Mouse (Mus musculus) embryo, embryonic 11.5 days (tissue): ENCODE results near the gene Fcmr.

Experiments
- DNase-seq: peaks from one replicate; pipeline ENCODE4 v3.0.0-alpha.2; 2012; ENCODE audit warnings: low read depth, low spot score

Fcmr gene

DNA sequence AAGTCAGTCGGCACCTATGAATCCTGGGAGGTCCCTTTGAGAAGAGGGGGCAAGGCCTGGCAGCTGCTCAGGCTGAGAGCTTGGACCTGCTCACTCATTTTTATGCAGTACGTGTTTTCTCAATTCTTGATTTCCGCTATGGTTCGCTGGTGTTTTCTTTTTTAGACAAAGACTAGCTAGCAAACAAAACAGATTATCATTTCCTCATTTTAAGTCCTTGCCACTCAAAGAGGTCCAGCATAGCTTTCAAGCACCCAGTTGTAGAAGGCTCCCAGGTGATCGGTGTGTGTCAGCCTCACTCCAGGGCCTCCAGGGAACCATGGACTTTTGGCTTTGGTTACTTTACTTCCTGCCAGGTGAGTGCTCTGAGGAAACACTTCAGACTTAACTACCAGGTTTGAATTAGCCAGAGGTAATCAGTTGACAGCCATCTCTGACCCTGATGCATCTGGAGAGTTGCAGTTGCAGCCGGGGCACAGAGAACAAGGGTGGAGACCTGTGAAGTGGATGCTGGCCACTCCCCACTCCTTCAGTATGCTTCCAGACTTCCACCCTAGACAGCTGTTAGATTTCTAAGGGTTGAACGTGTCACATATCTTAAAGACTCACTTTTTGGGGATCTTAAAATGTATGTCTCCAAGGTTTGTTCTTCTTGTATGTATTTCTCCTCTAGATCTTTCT is at the start of gene Fcmr:
Gene Fcmr, plus strand, starts transcription at position 129 of the 681 bp plus-strand sequence.
- no peak for DNase-seq

DNA sequence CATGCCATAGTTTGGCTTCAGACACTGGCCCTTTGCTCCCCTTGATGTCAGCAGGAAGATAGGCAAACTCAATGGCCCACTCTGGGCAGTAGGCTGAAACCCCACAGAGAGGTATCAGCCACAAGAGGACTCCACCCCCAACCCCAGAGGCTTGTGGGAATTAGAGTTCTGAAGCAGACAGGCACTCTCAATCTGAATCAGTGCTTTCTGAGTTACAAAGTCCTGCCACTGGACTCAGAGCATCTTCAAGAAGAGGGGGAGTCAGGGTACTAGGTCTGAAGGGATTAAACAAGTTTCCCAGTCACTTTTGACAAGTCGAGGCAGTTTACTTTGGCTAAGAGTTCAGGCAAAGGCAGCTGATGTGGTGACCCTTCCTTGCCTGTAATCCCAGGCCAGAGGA is 45.7 kb upstream of the Fcmr start:
- no peak for DNase-seq

DNA sequence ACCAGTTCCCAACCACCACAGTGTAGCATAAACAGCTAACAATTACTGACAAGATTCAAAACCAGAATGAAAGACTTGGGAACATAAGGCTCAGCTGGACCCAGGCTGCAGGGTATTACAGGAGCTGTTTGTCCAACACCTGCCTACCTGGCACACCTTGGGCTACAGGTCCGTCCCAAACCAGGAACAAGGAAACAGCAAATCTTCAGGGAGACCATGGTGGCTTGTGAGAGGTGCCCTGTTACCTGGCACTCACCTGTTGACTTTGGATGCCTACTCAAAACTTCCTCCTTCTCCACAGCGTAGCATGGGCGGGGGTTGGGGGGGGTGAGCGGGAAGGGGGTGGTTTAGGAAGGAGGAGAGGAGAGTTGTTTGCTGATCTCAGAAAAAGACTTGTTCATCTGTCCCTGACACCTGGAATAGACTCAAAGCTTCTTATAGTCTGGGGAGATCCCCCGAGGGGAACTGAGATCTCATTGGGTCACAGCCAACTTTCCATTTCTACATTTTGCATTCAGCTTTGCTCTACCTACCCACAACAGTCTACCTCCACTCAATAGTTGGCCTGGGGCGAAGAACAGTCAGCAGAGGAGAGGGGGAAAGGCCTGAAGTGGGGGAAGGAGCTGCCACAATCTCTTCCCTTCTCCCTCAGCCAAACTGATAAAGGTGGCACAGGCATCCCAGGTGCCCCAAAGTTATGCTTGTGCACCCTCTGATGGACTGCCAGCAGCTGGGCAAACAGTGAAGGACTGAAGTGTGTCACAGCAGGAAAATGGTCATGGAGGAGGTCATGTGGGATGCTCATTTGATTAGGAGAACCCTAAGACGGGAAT is 44.9 kb upstream of the Fcmr start:
- no peak for DNase-seq

DNA sequence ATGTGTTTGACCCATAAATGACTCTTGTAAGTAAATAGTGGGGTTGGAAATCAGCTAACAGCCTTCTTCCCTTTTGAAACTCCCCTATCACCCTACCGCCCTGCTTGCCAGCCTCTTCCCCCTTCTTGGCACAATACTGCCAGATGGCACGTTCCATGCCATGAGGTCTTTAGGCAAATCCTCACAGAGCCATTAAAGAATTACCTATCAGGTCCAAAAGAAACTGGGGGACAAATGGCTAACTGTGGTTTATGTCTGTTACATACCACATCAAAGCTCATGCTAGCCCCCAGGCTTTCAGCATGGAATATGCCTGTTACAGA is 44.4 kb upstream of the Fcmr start:
- no peak for DNase-seq

DNA sequence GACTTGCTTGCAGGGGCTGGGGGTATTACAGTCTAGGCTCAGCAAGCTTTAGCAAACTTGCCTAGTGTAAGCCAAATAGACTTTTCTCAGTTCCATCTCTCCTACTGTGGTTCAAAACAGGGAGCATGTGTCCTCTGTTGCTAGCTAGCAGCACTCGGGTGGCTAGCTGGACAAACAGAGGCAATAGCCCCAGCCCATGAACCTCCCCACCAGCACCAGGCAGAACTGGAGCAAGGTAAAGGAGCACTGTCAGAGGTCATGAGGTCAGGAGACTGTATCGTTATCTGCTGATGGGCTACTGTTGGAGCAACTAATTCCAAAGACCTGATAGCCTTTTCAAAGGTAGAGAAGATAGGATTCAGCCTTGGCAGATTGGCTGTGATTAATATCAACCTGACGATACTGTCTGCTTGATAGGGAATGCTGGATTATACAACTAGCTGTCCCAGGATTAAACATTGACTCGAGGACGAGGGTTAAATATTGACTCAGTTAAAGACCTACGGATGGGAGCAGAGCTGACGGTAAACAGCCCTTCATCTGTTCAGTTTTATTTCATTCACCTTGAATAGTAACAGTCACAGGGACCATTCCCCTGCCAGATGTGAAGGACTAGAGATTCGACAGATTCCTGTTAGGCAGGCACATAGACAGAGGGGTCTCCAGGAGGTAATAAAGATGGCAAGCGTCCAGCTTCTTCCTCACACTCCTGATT is 43.4 kb upstream of the Fcmr start:
- no peak for DNase-seq

DNA sequence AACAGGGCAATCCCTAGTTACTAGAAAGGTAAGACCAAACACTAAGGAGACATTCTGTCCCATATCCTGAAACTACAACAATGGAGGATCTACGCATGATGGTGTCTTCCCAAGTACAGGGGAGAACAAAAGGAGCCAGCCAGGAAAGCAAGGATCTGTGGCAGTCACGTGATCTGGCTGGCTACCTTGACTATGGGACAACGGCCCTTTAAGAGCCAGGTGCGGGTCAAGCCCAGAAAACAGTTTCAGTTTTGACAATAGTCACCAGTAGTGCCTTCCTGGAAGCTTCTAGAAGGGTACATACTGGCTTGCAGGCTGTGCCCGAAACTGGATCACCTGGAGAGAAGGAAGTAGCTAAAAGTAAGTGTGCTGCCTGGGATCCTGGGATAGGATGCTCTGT is 39.0 kb upstream of the Fcmr start, which contains the start of gene Pigr:
Gene Pigr, plus strand, starts transcription at position 237 of the 400 bp plus-strand sequence.
- no peak for DNase-seq

DNA sequence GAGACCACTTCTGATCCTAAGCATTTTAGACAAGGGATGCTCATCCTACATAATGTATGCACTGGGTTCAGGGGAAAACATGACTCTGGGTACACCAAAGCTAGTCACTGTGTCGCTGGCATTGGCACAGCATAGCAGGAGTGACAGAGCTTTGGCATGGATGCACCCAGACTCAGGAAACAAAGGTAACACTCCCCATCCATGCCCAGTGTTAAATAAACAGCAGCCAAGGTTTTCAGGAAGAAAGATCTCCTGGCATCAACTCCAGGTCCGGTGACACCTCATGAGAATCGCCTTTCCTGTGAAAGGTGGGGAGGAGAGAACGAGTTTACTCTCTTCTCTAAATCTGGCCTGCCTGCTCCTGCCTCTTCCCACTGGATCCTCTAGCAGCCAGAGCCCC is 36.8 kb upstream of the Fcmr start:
- no peak for DNase-seq

DNA sequence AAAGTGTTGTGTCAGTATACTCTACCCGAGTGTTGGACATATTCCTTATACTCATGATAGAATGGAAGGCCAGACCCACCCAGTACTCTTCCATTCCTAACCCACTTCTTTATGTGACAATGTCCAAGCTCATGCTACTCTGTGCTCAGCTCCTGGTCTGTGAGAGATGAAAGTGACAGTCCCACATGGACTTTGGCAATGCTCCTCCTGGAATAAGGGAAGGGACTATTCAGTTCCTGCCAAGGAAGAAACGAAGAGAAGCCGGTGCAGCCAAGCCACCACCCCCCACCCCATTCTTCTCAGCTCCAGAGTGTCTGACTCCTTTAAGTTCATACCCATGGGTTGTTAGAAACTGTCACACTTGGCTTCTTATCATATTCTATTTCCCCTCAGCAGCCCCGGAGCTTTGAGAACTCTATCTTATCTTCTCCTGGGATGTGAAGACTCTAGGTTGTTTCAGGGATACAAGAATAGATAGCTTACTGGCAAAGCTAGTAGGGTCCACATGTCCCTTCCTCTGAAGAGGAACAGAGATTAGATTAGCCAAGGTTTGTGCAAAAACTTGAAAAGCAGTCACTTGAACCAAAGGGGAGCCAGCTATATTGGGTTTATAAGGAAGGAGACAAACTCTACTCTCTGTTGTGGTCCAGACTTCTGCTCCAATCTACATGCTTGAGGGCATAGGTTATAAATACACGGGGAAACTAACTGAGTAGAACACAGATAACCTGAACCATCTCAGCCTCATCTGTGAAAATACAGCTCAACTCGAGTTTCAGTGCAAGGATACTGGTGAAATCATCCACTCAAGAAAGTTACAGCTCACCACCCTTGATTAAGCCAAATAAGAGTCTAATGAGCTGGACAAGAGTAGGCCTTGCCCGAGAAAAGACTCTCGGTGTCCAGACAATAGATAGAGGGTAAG is 35.3 kb upstream of the Fcmr start:
- no peak for DNase-seq

DNA sequence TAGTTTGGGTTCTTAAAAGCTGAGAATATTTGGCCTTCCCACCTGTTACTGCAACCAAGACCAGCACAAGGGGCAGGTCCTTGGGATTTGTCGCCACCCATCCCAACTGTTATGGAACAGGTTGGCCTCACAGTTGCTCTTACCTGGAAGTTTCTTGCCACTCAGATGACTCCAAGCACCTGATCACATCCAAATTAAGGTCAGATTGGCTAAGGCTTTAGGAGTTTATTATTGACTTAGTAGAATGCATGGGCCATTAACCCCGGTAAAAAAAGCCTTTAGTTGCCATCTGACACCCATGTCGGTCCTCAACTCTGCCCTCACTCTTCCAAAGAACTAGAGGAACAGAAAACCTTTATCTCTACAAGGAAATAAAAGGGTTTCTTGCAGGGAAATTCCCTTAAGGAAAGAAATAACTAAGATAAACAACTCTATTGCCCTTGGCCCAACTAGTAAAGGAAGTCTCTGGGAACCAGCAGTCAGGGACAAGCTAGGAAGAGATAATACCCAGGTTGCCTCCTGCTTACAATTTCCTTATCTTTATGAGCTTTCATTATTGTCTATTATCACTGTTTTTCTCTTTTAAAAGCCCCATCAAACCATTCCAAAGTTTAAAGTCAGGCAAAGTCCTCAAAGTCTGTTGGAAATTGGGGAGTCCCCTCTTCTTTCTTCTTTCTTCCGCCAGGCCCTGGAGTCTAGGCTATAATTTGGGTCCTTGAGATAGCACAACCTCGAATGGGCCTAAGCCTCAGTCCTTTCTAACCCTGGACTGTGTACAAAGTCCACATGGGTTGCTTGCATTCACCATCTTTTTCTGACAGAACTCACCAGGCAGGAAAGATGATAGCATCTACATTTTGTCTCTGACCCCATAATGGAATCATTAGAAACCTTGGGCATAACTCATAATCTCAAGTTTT is 33.0 kb upstream of the Fcmr start:
- DNase-seq, result no peak

DNA sequence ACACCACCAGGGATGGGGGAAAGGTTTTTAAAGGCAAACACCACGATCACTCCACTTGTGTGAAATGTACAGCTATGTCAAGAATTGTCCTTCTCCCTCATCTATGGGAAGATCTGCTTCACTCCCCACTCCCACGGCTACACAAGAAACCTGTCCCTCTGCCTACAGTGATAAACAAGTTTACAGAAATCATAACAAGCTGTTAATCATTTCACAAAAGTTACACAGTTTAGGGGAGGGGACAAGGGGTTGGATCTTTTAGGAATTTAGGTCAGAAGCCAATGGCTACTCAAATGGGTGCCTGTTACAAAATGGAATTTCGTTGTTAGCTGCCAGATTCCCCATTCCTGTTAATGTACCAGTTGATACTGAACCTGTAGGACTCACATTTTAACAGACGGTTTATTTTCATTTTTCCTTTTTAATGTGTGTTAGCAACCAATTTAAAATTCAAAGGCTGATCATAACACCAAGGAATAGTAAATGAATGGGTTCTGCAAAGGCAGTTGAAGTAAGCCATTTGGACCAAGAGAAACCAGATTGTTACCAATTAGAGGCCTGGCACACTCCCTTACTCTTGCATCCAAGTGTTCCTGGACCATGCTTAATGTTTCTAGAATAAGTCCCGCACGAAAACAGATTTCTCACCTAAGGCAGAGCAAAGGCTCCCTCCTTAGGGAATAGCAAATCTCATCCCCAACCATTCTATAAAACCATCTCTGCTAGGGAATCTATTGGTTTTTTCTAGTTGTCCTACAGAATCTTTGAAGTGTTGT is 30.1 kb upstream of the Fcmr start:
- DNase-seq, result no peak

DNA sequence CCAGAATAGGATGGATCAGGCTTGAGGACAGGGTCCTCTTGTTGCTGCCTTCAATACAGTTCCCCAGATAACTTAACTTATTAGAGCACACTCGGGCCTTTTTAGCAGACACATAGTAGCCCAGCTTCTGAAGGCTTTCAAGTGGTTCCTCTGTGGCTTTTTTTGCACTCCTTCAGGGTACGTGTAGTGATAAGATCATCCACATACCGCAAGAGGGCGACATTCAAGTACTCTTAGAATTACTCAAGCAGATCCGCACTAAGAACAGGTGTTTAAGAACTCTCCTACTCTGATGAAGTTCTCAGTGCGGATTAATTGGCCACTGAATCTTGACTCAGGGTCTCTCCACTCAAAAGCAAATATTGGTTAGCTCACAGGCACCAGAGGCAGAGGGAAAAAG is 27.2 kb upstream of the Fcmr start:
- no peak for DNase-seq

DNA sequence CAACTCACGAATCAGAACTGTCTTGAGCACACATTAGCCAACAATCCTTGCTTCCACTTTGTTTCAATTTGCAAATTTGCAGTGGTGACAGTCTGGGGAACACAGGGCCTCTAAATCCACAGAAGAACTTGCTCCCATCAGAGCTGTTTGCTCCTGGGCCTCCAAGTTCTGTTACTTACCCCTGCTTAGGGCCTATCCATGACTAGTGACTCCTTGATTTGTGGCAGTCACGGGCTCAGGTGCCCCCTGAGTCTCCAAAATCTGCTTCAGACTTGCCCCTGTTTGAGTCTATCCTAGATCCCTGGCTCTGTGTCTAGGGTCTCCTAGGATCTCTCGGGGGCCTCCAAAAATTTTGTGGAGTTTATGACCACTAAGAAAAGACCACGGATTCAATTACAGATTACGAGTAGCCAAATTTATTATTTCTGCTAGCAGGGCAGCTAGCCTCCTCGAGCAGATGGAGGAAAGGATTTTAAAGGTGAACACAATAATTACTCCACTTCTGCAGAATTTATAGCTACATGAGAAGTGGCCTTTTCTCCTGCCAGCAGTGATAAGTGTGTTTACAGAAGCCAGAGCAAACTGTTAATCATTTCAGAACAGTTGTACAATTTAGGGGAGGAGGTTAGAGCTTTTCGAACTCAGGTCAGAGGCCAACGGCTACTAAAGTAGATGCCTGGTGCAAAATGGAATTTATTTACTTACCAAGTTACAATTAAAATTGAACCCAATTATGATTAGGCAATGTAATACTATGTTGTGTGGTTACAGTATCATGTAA is 24.7 kb upstream of the Fcmr start:
- DNase-seq, result no peak

DNA sequence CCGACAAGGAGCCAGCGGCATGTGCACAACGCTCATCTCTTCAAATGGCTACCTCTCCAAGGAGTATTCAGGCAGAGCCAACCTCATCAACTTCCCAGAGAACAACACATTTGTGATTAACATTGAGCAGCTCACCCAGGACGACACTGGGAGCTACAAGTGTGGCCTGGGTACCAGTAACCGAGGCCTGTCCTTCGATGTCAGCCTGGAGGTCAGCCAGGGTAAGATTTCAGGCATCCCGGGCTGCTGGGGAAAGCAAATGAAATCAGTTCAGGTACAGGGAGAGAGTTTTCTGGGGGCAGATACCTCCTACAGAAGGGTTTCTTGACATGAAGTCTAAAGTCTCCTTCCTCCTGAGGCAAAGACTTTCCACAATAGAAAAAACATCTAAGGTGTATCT is 23.8 kb upstream of the Fcmr start:
- no peak for DNase-seq

DNA sequence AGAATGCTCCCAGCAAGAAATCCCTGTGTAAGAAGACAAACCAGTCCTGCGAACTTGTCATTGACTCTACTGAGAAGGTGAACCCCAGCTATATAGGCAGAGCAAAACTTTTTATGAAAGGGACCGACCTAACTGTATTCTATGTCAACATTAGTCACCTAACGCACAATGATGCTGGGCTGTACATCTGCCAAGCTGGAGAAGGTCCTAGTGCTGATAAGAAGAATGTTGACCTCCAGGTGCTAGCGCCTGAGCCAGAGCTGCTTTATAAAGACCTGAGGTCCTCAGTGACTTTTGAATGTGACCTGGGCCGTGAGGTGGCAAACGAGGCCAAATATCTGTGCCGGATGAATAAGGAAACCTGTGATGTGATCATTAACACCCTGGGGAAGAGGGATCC is 21.0 kb upstream of the Fcmr start:
- DNase-seq, result no peak

DNA sequence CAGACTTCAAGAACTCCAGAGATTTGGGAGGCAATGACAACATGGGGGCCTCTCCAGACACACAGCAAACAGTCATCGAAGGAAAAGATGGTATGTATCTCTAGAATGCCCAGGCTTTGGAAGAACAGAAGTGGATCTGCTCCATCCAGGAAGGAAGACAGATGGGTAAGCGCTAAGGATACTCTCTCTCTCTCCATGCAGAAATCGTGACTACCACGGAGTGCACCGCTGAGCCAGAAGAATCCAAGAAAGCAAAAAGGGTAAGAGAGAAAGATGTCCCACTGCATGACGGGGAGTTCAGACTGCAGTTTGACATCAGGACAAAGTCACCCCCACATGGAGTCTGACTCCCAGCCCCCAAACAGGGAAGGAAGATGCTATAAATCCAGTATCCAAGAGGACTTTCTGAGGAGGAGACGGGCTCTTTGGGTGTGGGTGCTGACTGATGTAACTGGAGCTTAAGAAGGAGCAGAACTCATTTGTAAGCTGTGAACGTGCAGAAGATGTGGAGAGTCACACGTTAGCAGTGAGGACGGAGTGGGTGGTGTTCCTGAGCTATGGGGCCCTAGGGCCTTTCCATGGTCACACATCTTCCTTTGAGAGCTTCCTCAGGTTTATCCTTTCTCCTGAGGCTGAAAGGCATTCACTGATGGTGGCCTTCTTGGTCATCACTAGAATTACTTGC is 15.8 kb upstream of the Fcmr start:
- no peak for DNase-seq

DNA sequence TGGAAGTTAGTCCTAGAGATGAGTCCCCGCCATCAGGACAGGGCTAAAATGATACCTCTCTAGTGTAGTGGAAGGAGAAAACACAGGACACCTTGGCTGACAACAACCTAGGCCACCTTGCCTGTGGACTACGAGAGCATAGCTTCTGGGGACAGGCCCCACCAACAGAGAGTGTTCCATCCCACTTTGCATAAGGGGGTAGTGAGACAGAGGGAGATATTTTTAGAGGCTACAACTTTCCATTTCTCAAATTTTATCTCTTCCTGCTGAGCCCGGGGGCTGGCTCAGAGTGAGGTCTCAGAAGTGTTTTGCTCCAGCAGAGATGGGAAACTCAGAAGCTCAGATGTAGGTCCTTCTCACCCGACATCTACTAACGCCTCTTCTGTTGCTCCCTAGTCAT is 15.1 kb upstream of the Fcmr start:
- DNase-seq, result no peak

DNA sequence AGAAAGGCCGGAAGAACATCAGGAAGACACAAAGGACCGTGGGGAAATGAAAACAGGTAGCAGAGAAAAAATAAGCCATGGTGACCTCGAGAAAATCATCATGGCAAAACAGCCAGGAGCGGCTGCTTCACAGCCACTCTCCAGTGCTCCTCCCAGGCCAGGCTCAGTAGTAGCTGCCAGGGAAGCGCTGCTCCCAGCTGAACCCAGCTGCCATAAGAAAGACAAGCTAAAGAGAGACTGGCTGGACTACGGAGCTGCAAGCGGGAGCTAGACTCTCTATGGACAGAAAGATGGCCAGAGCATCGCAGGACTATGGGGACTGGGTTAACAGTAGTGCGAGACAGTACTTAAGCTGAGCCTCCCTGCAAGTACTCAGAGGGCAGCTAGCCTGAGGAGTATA is 10.7 kb upstream of the Fcmr start:
- no peak for DNase-seq

DNA sequence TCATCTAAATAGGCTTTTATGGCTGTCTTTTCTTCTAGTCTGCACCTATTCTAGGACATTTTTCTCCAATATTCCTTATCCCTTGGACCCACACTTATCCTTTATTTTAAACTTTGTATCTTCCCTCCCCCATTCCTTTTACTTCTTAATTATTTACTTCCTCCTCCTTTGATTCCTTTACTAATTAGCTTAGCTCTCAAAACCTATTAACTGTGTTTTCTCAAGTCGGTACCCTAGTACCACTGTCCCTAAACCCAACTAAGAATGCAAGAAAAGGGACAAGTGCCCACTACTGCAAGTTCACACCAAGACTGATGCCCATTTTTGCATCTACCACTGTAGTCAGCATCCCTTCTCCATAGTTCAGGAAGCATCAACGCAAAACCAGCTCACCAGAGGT is 9.7 kb upstream of the Fcmr start:
- no peak for DNase-seq
